Mouse (Mus musculus) thymus, postnatal 10 days (tissue): ENCODE results near the gene Acat2.
"Not testable (repeated sequence)": the region's sequence is repeated elsewhere in the genome, so short reads cannot be mapped to it uniquely, and the experiment has no call there.

ENCODE experiments used
- DNase-seq, 2 experiments: peaks; one replicate each; pipeline ENCODE4 v3.0.0; 2021; ENCODE audit warnings: low spot score in 2 of 2

The Acat2 gene

DNA sequence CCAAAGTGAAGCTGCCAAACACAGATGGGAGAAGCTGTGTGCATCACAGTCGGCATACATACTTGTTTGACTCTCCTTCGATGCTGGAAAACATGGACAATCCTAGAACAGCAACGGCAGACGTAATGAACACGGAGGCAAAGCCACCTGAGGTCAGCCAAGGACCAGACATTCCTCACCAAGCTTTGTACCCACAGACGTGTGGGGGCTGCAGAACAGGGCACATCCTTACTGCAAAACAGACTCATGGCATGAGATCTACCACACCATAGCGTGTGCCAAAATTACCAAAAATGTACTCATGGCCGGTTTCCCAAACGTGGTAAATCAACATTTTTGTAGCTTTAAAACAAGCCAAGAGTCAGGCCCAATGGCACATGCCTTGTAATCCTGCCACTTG lies 54.1 kb downstream of the Acat2 start:
- no peak for DNase-seq

DNA sequence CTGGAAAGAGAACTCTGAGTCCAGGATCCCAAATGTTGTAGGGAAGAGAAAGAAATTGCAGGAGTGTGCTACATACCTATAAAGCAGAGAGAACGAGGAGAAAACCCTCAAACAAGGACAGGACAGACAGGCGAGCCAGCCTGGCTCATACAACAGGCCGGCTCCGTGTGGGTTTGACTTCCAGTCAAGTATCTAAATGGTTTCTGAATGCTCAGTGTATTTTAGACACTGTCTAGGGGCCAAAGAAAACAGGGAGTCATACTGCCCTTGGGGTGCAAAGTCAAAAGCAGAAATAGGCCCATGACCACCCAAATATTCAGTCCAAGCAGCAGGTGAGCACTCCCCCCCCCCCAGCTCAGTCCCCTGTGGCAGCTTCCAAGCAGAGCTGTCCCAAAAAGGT lies 54.7 kb downstream of the Acat2 start:
- no peak for DNase-seq

DNA sequence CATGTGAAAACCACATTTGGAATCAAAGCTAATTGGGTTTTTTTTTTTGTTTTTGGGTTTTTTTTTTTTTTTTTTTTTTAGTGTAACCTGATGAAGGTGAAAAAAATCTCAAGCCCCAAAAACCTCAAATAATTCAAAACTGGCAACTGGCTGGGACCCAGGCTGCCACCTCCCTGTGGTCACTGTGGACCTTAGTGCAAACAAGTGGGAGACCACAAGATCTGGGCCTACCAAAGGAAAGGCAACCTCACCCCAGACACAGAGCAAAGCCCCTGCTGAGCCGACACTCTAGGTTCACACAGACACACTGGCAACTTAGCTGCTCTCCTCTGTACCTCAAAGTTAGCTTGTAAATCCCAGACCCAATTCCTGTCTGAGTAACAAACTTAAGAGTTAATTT lies 56.2 kb downstream of the Acat2 start:
- DNase-seq: no peak

DNA sequence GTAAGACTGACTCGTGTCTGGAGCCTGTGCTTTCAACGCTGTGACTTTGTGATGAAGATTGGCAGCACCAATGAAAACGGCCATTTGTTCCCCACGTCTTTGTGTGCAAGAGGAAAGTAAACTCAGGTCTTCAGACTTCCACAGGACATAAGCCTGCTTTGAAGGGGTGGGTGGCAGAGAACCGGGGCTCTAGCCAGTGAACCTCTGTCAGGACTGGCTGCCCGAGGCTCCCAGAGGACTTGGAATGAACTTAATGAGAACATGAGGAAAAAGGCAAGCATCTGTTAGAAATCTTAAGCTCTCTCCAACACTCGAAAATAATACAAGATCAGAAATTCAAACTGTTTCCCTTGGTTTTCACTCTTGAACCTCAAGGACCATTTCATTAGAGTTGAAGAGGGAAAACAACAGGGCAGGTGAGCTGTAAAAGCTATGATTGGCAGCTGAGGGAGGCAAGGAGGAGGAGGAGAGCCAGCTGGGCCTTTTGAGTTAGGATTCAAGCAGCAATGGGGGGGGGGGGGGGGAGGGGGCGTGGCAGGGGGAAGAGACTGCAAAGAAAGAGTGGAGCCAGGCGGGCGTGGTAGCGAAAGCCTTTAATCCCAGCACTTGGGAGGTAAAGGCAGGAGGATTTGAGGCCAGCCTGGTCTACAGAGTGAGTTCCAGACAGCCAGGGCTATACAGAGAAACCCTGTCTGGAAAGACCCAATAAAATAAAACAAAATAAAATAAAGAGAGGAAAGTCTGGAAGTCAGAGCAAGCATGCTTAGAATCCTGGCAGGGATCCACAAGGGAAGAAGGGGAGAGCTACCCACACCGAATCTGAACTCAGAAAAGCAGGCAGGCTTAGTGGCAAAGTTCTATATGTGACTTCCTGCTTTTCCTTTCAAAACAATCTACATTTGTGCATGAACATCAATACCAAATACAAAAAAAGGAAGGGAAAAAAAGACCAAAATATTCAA lies 56.9 kb downstream of the Acat2 start:
- no peak for DNase-seq

DNA sequence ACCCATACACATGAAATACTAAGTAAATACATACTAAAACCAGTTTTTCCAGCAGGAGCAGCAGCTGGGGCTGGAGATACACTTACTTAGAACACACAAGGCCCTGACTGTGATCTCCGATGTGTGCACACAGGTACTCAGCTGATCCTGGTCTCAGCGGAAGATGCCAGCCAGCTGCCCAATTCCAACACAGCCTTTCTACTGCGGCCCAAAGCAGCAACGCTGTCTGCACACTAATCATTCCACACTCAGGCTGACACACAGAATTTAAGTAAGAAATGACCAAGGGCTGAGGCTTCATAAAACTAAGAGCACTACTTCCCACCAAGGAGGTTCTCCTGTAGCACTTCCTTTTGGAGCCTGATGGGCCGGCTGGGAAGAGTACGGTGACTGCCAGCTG lies 58.3 kb downstream of the Acat2 start:
- DNase-seq: no peak

DNA sequence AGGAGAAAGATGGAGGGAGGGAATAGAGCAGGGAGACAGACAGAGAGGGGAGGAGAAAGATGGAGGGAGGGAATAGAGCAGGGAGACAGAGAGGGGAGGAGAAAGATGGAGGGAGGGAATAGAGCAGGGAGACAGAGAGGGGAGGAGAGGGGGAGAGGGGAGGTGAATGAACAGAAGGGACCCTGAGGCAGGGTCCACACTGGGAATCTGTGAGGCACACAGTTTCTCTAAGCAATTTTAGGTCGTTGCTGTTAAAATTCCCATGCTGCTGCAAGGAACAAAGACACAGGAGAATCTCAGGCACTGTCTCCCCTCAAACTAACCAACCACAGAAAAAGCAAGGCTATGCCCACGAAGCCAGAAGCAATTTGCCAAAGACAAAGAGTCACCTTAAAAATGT lies 61.9 kb downstream of the Acat2 start:
- DNase-seq: not testable (repeated sequence)

DNA sequence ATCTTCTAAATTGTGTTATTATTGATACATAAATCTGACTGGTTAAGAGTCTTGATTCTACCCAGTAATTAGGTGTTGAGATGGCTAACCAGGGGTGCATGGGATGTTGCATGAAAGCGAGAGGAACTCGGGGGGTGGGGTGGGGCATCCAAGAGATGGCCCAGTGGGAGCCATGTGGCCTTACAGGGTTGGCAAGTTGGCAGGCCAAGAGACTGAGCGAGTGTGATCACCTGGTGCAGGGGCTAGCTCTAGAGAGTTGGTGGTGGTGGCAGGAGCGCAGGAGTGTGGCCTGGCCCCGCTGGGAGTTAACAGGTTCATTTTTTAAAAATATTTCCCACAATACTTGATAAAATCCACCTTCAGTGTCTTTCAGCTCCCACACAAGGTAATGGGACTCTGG lies 62.9 kb downstream of the Acat2 start:
- no peak for DNase-seq
